Mouse (Mus musculus) neural tube, embryonic 11.5 days (tissue): ENCODE data around the gene Pnp2. TPM values are rescaled to one million over a fixed set of nuclear protein-coding genes. Genes with fewer than 3 reads are reported as not detected.

Experiments used
- ATAC-seq: fragments of 200-750 bp; cut with Nextera tagmentation; 2 replicates; pipeline ENCODE4 v1.8.0; 2017; ENCODE audit warnings: moderate number of reproducible peaks, mild to moderate bottlenecking, moderate TSS enrichment, moderate library complexity; ENCODE audit not compliant: insufficient read depth, low FRiP score, low TSS enrichment
- DNase-seq: peaks from one replicate; pipeline ENCODE4 v3.0.0-alpha.2; 2015; ENCODE audit warnings: low spot score
- H3K27ac ChIP-seq: fragments of 300-500 bp; sonication (generic); 2 replicates; pipeline ENCODE4 v1.5.1; 2014; ENCODE audit warnings: low read depth, mild to moderate bottlenecking, low read length
- H3K27me3 ChIP-seq: fragments of 300-500 bp; sonication (generic); 2 replicates; pipeline ENCODE4 v1.6.1; 2014; ENCODE audit warnings: mild to moderate bottlenecking, low read length, mixed read lengths; ENCODE audit not compliant: control insufficient read depth, insufficient read depth
- H3K36me3 ChIP-seq: fragments of 300-500 bp; sonication (generic); 2 replicates; pipeline ENCODE4 v1.6.1; 2014; ENCODE audit warnings: mild to moderate bottlenecking, low read length, moderate library complexity, mixed read lengths; ENCODE audit not compliant: control insufficient read depth, insufficient read depth
- H3K4me1 ChIP-seq: fragments of 300-500 bp; sonication (generic); 2 replicates; pipeline ENCODE4 v1.6.1; 2014; ENCODE audit warnings: low read length, mixed read lengths; ENCODE audit not compliant: control insufficient read depth, insufficient read depth
- H3K4me2 ChIP-seq: fragments of 300-500 bp; sonication (generic); 2 replicates; pipeline ENCODE4 v1.6.1; 2014; ENCODE audit warnings: low read depth, mild to moderate bottlenecking, moderate library complexity
- H3K4me3 ChIP-seq: fragments of 300-500 bp; sonication (generic); 2 replicates; pipeline ENCODE4 v1.5.1; 2014; ENCODE audit warnings: low read depth, low read length
- H3K9ac ChIP-seq: fragments of 300-500 bp; sonication (generic); 2 replicates; pipeline ENCODE4 v1.6.1; 2014; ENCODE audit warnings: mild to moderate bottlenecking, low read length
- H3K9me3 ChIP-seq: fragments of 300-500 bp; sonication (generic); 2 replicates; pipeline ENCODE4 v1.6.1; 2016; ENCODE audit warnings: low read length; ENCODE audit not compliant: control insufficient read depth
- WGBS: fragments of 180-500 bp; shearing (Covaris S2); extraction: QIAGEN DNeasy Blood & Tissue Kit; methylation state at CpG from one replicate; pipeline ENCODE4 v1.1.7; 2014; 5-methylcytosine and 5-hydroxymethylcytosine counted together
- polyA plus RNA-seq: library from polyadenylated mRNA; unstranded; fragments of >200 nt; fragmentation: Nextera tagmentation; extraction: Ambion mirVana; gene quantifications from 2 replicates; pipeline ENCODE4 v1.2.1, GENCODE M21; 2014

Gene Pnp2
- polyA plus RNA-seq, 1 experiment from 2014 or later: 0.68 TPM

GRCm38 (mm10) chr14:51009572-51009971 lies 53.8 kb downstream of the Pnp2 start:
- H3K9me3 ChIP-seq: no peaks in the 10 kb centered on the region
- no peak for DNase-seq
- H3K27me3 ChIP-seq: no peaks in the 10 kb centered on the region
- H3K27ac ChIP-seq: no peak overlapping the region
- no peak overlapping the region for H3K9ac ChIP-seq
- no peak overlapping the region for H3K4me2 ChIP-seq
- 88% methylated on average over 6 of the region's 6 CpGs for WGBS
- no peak for ATAC-seq
- no peak overlapping the region for H3K4me3 ChIP-seq
- no peaks in the 10 kb centered on the region for H3K36me3 ChIP-seq
- H3K4me1 ChIP-seq: no peaks in the 10 kb centered on the region

Other genes with a start within 250 kb of the Pnp2 start
- gene Olfr748, start 248.6 kb upstream of the Pnp2 start, polyA plus RNA-seq: not detected in 2 replicates
- gene Olfr749, start 210.9 kb upstream of the Pnp2 start, polyA plus RNA-seq: not detected in 2 replicates
- 100 and 103 TPM in 2 replicates for gene Ttc5, start 170.5 kb upstream of the Pnp2 start, polyA plus RNA-seq
- not detected in 2 replicates for gene Ccnb1ip1, start 148.3 kb upstream of the Pnp2 start, polyA plus RNA-seq
- 62.6 and 65.2 TPM in 2 replicates for gene Parp2, start 148.2 kb upstream of the Pnp2 start, polyA plus RNA-seq
- 4.9 TPM in 2 replicates for gene Tep1, start 85.4 kb upstream of the Pnp2 start, polyA plus RNA-seq
- 0.17 and 0.28 TPM in 2 replicates for gene Klhl33, start 58.5 kb upstream of the Pnp2 start, polyA plus RNA-seq
- 164 and 172 TPM in 2 replicates for gene Osgep, start 31.1 kb upstream of the Pnp2 start, polyA plus RNA-seq
- gene Apex1, start 31.0 kb upstream of the Pnp2 start, polyA plus RNA-seq: 330 and 340 TPM in 2 replicates
- 59.4 and 68.4 TPM in 2 replicates for gene Pip4p1, start 25.1 kb upstream of the Pnp2 start, polyA plus RNA-seq
- gene Pnp, start 24.9 kb upstream of the Pnp2 start, polyA plus RNA-seq: 55.9 and 56.5 TPM in 2 replicates
- gene Gm49342, start 11.5 kb upstream of the Pnp2 start, polyA plus RNA-seq: not detected in 2 replicates
- not detected in 2 replicates for gene Rnase10, start 51.8 kb downstream of the Pnp2 start, polyA plus RNA-seq
- not detected in 2 replicates for gene Rnase9, start 85.9 kb downstream of the Pnp2 start, polyA plus RNA-seq
- not detected in 2 replicates for gene Rnase11, start 94.2 kb downstream of the Pnp2 start, polyA plus RNA-seq
- not detected in 2 replicates for gene Rnase12, start 101.7 kb downstream of the Pnp2 start, polyA plus RNA-seq
- not detected in 2 replicates for gene Olfr750, start 118.4 kb downstream of the Pnp2 start, polyA plus RNA-seq
- gene Rnase4, start 135.1 kb downstream of the Pnp2 start, polyA plus RNA-seq: 12.3 and 12.7 TPM in 2 replicates
- 2.2 TPM in 2 replicates for gene Ang, start 135.2 kb downstream of the Pnp2 start, polyA plus RNA-seq
- not detected in 2 replicates for gene Eddm3b, start 158.4 kb downstream of the Pnp2 start, polyA plus RNA-seq
- gene Rnase6, start 167.9 kb downstream of the Pnp2 start, polyA plus RNA-seq: 0.22 and 0.57 TPM in 2 replicates
- gene Rnase1, start 190.8 kb downstream of the Pnp2 start, polyA plus RNA-seq: 0.24 and 0.58 TPM in 2 replicates
- not detected in 2 replicates for gene Rnase2b, start 206.3 kb downstream of the Pnp2 start, polyA plus RNA-seq
- gene Ang2, start 243.2 kb downstream of the Pnp2 start, polyA plus RNA-seq: not detected in 2 replicates
- not detected in 2 replicates for gene Ear14, start 247.4 kb downstream of the Pnp2 start, polyA plus RNA-seq